Mouse (Mus musculus): ENCODE results near the gene Gm17655. TPM values are rescaled to one million over a fixed set of nuclear protein-coding genes. Genes with fewer than 3 reads are reported as not detected.
"Not testable (repeated sequence)": the region's sequence is repeated elsewhere in the genome, so short reads cannot be mapped to it uniquely, and the experiment has no call there.

The Gm17655 gene
- polyA plus RNA-seq (2012; ENCODE audit: insufficient read depth, insufficient read length, low replicate concordance, missing spikeins): not detected in 2 replicates

DNA sequence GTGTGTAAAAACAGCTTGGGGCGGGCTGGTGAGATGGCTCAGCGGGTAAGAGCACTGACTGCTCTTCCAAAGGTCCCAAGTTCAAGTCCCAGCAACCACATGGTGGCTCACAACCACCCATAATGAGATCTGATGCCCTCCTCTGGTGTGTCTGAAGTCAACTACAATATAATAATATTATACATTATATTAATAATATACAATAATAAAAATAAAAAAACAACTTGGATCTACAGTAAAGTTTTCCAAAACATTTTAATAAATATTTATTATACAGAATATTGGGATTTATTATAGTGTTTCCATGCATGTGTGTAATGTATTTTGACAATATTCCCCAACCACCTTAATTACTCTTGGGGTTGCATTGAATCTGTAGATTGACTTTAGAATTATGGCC, at the start of gene Gm17655:
Gene Gm17655 (minus strand): TSS at position 101 of the 400 bp plus-strand sequence.
- H3K4me1 ChIP-seq (ENCODE audit: control insufficient read depth, insufficient read depth, low read length): not testable (repeated sequence)
- 69% methylated on average over 2 of the region's 2 CpGs for WGBS

DNA sequence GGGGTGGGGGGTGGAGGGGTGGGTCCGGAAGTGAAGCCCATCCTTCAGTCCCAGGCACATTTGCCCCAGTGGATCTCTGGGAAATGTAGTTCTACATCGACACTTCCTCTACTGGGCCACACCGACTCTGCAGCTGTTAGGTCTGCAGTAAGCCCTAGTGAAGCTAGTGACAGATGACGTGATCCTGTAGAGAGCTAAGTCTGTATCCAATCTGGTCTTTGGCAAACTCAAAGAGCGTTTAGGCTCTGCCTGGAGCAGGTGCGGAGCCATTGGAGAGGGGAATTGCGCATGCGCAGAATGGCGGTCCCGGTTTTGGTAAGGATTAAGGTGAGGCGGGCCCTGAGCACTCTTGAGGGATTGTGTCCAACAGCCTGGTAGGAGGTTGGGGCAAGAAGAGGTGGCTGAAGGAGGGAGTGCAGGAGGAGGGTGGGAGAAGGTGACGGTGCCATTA, 37.7 kb upstream of the Gm17655 start, which contains the start of gene Zfp605:
Gene Zfp605 (plus strand): TSS at position 102 of the 451 bp plus-strand sequence.
- Histone ChIP-seq H3K4me3 (ENCODE audit: insufficient read depth, low read depth, low read length) (peak within 1 kb of the TSS; percentile 56), H3K27ac (ENCODE audit: insufficient read depth, low read depth, low read length) (peak within 1 kb of the TSS; percentile 74), H3K4me1 (ENCODE audit: control insufficient read depth, insufficient read depth, low read length) (peaks cover 13% of the 10 kb centered on the region)
- TF ChIP-seq POLR2A (IDR thresholded peaks at IDR 0.05; ENCODE audit: insufficient read depth, low read depth, low read length): 0 out of 2 replicates have a peak, but pooled peaks have one; percentile 29
- no peak for TF ChIP-seq CTCF (IDR thresholded peaks at IDR 0.05; ENCODE audit: insufficient read depth, low read depth, low read length)
- under 1% methylated on average over 12 of the region's 12 CpGs for WGBS

More for the DNA sequence above, at the start of gene Gm17655:
- not testable (repeated sequence) for H3K4me3 ChIP-seq (ENCODE audit: insufficient read depth, low read depth, low read length); H3K27ac ChIP-seq (ENCODE audit: insufficient read depth, low read depth, low read length)

DNA sequence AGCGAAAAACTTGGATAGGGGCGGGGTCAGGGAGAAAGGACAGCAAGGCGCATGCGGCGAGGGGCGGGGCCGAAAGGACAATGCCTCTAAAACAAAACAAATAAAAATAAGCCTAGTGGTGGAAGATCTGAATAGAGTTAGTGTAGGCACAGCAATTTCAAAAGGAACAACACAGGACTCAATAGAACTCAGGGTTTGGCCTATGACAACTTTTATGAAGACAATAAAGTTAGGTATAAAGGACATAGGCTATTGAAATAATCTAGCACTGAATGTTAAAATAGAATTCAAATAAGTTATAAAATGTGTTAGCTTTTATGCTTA, 36.0 kb upstream of the Gm17655 start:
- WGBS: 3% methylated on average over 7 of the region's 7 CpGs
- peak overlapping the region; percentile 97 for H3K4me3 ChIP-seq (ENCODE audit: insufficient read depth, low read depth, low read length)
- H3K4me1 ChIP-seq (ENCODE audit: control insufficient read depth, insufficient read depth, low read length): peaks cover 13% of the 10 kb centered on the region
- TF ChIP-seq POLR2A (IDR thresholded peaks at IDR 0.05; ENCODE audit: insufficient read depth, low read depth, low read length) (peak; percentile 8; the same call in 1 of the 2 replicates), CTCF (IDR thresholded peaks at IDR 0.05; ENCODE audit: insufficient read depth, low read depth, low read length) (no peak)
- H3K27ac ChIP-seq (ENCODE audit: insufficient read depth, low read depth, low read length): no peak overlapping the region

DNA sequence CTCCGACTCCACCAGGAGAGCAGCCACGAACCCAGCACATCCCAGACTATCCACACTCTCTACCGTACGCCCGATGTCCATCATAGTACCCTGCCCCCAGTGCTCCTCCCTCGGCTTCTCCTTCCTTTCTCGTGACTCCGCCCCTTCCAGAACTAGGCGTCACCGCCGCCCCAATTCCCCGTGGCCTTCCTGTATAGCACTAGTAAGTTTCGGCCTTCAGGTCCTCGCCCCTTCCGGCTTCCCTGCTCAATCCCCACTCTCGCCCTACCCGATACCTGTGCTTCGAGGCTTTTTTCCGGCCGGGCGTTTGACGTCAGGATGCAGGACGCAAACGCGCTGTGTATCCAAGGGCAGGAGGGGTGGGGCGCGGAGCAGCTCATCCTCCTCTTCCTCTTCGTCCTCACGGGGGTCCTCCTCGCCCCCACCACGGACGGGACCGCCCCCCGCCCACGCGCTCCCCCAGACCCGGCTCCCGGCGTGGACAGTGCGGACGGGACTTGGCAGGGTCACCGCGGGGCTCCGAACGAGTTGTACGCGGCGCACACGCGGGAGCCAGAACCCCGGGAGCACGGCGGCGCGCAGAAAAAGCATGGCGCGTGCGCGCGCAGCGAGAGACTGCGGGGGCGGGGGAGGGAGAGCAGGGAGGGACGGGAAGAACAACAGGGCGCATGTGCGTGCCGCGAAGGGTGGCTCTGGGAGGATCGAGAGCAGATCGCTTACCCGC, 35.4 kb upstream of the Gm17655 start, which contains the start of gene Gtpbp6:
Gene Gtpbp6 (minus strand): TSS at position 617 of the 724 bp plus-strand sequence.
- under 1% methylated on average over 71 of the region's 71 CpGs for whole genome bisulfite sequencing
- H3K4me3 ChIP-seq (ENCODE audit: insufficient read depth, low read depth, low read length): peak within 1 kb of the TSS; percentile 97
- TF ChIP-seq CTCF (IDR thresholded peaks at IDR 0.05; ENCODE audit: insufficient read depth, low read depth, low read length) (0 out of 2 replicates have a peak, but pooled peaks have one; percentile 4), POLR2A (IDR thresholded peaks at IDR 0.05; ENCODE audit: insufficient read depth, low read depth, low read length) (peak; percentile 82)
- H3K4me1 ChIP-seq (ENCODE audit: control insufficient read depth, insufficient read depth, low read length): peaks cover 13% of the 10 kb centered on the region
- H3K27ac ChIP-seq (ENCODE audit: insufficient read depth, low read depth, low read length): peak within 1 kb of the TSS; percentile 90

DNA sequence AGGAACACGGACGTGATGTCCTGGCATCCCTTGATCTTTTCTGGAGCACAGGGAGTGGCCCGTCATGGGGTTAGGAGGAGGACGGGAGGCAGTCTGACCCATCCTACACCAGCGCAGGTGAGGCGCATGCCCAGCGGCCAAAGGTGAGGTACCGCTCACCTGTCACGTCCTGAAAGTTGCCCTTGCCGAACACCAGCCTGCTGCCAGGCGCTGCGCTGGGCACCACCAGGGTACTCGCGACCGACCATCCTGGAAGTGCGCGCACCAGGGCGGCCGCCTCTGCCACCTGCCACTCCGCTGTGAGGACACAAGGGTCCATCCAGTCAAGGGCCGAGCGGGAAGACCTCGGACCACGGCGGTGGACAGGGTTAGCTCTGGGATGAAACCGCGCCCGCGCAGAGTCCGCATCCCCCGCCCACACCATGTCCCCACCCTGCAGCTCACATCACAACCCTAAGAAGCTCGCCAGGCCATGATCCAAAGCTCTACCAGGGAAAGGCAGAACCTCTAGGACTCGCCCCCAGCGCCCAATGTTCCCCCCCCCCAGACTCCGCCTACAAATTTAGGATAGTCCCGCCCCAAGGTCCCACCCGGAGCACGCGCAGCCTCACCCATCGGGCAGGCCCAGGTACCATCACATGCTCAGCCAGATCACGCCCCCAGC, 34.7 kb upstream of the Gm17655 start:
- Histone ChIP-seq H3K27ac (ENCODE audit: insufficient read depth, low read depth, low read length) (peak overlapping the region; percentile 90), H3K4me3 (ENCODE audit: insufficient read depth, low read depth, low read length) (peak overlapping the region; percentile 97), H3K4me1 (ENCODE audit: control insufficient read depth, insufficient read depth, low read length) (peaks cover 17% of the 10 kb centered on the region)
- 20% methylated on average over 41 of the region's 41 CpGs for WGBS
- no peak for TF ChIP-seq CTCF (IDR thresholded peaks at IDR 0.05; ENCODE audit: insufficient read depth, low read depth, low read length)
- no peak for TF ChIP-seq POLR2A (IDR thresholded peaks at IDR 0.05; ENCODE audit: insufficient read depth, low read depth, low read length)

DNA sequence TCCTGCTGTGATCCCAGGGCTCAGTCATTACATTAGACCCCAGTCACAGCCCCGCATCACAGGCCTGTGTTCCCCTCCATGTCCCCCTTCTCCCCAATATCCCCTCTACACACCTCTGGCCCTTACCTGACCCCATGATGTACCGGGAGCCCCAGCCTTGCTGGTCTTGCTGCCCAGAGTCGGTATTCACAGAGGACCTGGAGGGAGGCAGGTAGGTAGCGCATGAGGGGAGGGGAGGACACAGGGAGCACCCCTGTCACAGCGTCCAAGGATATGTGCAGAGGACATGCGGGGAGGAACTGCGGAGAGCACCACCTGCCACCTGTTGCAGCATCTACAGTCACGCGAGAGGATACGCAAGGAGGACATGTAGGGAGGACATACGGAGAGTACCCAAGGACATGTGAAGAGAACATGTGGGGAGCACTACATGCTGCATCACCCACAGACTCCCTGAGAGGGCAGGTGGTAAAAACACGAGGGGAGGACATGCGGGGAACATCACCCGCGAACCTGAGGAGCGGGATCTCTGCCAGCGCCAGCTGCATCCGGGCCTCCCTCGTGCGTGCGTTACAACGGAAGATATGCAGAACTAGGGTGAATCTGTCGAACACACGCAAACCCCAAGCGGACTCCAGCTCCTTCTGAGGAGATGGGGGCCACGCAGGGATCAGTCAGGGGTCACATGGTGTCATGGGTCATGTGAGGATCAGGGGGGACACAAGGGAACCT, 34.0 kb upstream of the Gm17655 start:
- Histone ChIP-seq H3K27ac (ENCODE audit: insufficient read depth, low read depth, low read length) (no peak overlapping the region), H3K4me3 (ENCODE audit: insufficient read depth, low read depth, low read length) (peak overlapping the region; percentile 97), H3K4me1 (ENCODE audit: control insufficient read depth, insufficient read depth, low read length) (peaks cover 24% of the 10 kb centered on the region)
- TF ChIP-seq POLR2A (IDR thresholded peaks at IDR 0.05; ENCODE audit: insufficient read depth, low read depth, low read length) (no peak), CTCF (IDR thresholded peaks at IDR 0.05; ENCODE audit: insufficient read depth, low read depth, low read length) (no peak)
- 90% methylated on average over 26 of the region's 26 CpGs for WGBS

DNA sequence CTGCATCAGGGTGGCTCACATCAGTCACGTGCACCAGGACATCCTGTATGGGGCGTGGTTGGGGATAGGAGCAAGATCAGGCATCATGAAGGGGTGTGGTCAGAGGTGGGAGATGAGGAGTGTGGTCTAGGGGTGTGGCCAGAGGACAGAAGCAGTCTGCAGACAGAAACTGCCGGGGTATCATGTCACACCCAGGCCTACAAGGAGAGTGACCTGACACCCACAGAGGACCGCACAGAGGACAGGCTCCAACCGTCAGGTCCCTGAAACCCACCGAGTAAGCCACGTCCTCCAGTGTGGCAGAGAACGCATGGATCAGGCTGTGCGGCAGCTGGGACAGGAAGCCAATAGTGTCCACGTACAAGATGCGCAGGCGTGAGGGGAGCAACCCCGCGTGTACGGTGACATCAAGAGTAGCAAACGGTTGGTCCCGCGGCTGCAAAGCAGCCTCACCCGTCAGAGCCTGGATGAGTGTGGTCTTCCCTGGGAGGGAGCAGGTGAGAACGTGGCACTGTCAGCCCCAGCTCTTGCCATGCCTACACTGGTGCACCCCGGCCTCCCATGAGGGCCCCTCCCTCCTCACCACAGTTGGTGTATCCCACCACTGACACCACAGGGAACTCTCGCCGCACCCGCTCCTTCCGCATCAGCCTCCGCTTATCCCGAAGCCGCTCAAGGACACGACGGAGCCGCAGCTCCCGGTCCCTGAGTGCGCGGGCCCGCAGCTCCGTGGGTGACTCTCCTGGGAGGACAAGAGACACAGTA, 32.5 kb upstream of the Gm17655 start:
- Histone ChIP-seq H3K27ac (ENCODE audit: insufficient read depth, low read depth, low read length) (no peak overlapping the region), H3K4me3 (ENCODE audit: insufficient read depth, low read depth, low read length) (no peak overlapping the region), H3K4me1 (ENCODE audit: control insufficient read depth, insufficient read depth, low read length) (peaks cover 38% of the 10 kb centered on the region)
- no peak for TF ChIP-seq POLR2A (IDR thresholded peaks at IDR 0.05; ENCODE audit: insufficient read depth, low read depth, low read length)
- TF ChIP-seq CTCF (IDR thresholded peaks at IDR 0.05; ENCODE audit: insufficient read depth, low read depth, low read length): no peak
- 94% methylated on average over 36 of the region's 36 CpGs for WGBS

DNA sequence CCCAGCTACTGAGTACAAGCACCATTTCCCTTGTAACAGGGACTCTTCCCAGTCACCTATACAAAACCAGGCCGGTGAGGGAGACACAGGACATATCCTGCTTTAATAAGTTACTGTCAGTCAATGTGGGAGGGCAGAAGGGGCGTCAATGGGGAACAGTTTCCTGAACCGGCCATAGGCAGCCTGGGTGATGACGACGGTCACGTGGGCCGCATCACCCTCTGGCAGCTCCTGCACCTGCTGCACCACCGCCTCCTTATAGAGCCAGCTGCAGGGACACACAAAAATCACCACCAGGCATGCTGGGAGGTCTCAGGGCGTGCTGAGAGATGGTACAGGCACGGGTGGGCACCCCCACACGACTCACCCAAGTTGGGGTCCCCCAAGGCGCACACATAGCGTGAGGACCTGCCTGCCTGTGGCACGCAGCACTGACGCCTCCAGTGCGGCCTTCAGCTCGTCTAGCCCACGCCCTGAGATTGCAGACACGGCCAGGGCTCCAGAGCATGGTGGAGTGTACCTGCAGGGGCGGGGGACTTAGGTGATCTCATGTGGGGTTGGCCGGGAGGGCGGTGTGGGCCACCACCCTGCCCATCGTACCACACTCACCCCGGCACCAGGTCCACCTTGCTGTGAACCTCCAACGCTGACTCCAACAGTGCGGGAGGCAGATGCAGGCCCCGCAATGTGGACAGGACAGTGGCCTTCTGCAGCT, 31.7 kb upstream of the Gm17655 start:
- peaks cover 44% of the 10 kb centered on the region for H3K4me1 ChIP-seq (ENCODE audit: control insufficient read depth, insufficient read depth, low read length)
- no peak for TF ChIP-seq CTCF (IDR thresholded peaks at IDR 0.05; ENCODE audit: insufficient read depth, low read depth, low read length)
- TF ChIP-seq POLR2A (IDR thresholded peaks at IDR 0.05; ENCODE audit: insufficient read depth, low read depth, low read length): no peak
- 94% methylated on average over 27 of the region's 27 CpGs for WGBS

More for the DNA sequence above, 31.7 kb upstream of the Gm17655 start:
- no peak overlapping the region for H3K4me3 ChIP-seq (ENCODE audit: insufficient read depth, low read depth, low read length)
- H3K27ac ChIP-seq (ENCODE audit: insufficient read depth, low read depth, low read length): no peak overlapping the region
